Mouse (Mus musculus): ENCODE results near the gene Elk4. TPM values are rescaled to one million over a fixed set of nuclear protein-coding genes. Genes with fewer than 3 reads are reported as not detected.

Elk4 gene
- polyA plus RNA-seq (2015; fragmentation: Nextera tagmentation; extraction: Ambion mirVana): 13.1 and 13.2 TPM in 2 replicates

DNA sequence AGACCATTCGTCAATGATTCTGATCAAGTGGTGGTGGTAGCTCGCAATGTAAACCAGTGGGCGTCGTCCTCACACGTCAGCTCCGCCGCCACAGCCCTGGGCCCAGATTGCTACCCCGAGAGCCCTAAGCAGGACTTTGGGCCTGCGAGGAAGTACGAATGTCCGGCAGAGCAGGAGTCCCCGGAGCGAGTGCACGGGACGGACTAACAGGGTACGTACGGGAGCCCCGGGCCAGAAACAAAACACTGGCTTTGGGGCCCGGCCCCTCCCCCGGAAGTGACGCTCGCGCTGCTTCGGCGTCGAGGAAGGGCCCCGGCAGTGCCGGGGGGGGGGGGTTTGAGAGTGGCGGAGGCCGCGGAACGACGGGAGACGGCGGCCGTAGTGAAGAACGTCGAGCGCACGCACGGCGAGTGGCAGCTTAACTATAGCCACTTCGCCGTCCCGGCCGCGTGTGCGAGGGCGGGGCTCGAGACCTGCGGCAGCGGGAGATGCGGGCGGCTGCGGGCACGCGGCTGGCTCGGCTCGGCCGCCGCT lies at the start of gene Elk4:
TSS of gene Elk4 (plus strand) at position 326 of the 534 bp plus-strand sequence.
- H3K4me2 ChIP-seq: peak within 1 kb of the TSS; percentile 66
- H3K4me3 ChIP-seq: peak within 1 kb of the TSS; percentile 79
- H3K36me3 ChIP-seq (ENCODE audit: poor library complexity, severe bottlenecking): no peaks in the 10 kb centered on the region
- WGBS: under 1% methylated on average over 44 of the region's 61 CpGs
- no peaks in the 10 kb centered on the region for H3K27me3 ChIP-seq
- peak; percentile 95 for ATAC-seq
- peak within 1 kb of the TSS; percentile 96 for H3K27ac ChIP-seq
- peaks cover 23% of the 10 kb centered on the region for H3K4me1 ChIP-seq
- H3K9ac ChIP-seq: peak within 1 kb of the TSS; percentile 93
- no peaks in the 10 kb centered on the region for H3K9me3 ChIP-seq (replicated peaks)

DNA sequence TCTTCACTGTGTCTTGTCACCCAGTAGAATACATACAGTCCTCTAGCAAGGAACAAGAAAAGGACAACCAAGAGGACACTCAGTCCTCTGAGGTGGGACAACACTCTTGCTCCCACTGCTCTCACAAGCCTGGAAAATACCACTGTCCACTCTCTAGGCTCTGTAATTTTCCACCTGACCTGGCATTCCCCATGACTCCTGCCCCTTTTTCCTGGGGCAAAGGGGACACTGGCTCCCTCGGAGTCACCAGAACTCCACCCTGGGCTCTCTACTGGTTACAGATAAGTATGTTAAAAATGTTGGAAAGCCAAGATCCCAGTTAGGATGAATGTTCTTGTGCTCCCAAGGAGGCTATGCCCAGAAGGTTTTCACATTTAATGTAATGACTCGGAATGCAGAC lies 46.4 kb upstream of the Elk4 start:
- no peaks in the 10 kb centered on the region for H3K36me3 ChIP-seq (ENCODE audit: poor library complexity, severe bottlenecking)
- no peak overlapping the region for H3K9ac ChIP-seq
- H3K27me3 ChIP-seq: peaks cover 34% of the 10 kb centered on the region
- 52% methylated on average over 2 of the region's 2 CpGs for WGBS
- no peak overlapping the region for H3K4me3 ChIP-seq
- H3K9me3 ChIP-seq (replicated peaks): no peaks in the 10 kb centered on the region
- H3K27ac ChIP-seq: no peak overlapping the region
- H3K4me2 ChIP-seq: no peak overlapping the region
- peaks cover 16% of the 10 kb centered on the region for H3K4me1 ChIP-seq
- ATAC-seq: no peak

DNA sequence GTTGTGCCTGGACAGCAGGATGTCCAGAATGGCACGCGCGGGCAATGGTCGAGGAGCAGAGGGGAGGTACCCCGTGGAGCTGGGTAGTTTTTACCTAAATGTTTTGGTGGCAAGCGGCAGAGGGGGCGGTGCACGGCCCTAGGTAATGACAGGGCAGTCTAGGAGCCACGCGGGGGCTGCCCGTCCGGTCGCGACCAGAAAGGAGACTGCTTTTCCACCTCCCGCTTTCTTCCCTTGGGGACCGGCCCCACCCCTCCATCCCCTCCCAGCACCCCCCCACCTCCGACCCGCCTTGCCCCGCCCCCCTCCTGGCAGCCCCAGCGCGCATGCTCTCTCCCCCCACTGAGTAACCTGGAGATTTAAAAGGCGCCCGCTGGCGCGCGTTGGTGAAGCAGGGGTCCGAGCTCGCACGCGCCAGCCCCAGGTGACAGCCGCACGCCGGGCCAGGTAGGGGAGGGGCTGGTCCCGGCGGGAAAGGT lies 44.8 kb upstream of the Elk4 start, which contains the start of gene Slc45a3:
TSS of gene Slc45a3 (plus strand) at position 362 of the 479 bp plus-strand sequence.
- peak; percentile 65 for ATAC-seq
- Histone ChIP-seq H3K4me3 (peak within 1 kb of the TSS; percentile 91), H3K36me3 (ENCODE audit: poor library complexity, severe bottlenecking) (no peaks in the 10 kb centered on the region), H3K9me3 (replicated peaks) (no peaks in the 10 kb centered on the region), H3K4me2 (peak within 1 kb of the TSS; percentile 98), H3K27me3 (peaks cover 34% of the 10 kb centered on the region), H3K27ac (no peak within 1 kb of the TSS), H3K9ac (peak within 1 kb of the TSS; percentile 80), H3K4me1 (peaks cover 16% of the 10 kb centered on the region)
- 0% methylated on average over 30 of the region's 35 CpGs for WGBS

DNA sequence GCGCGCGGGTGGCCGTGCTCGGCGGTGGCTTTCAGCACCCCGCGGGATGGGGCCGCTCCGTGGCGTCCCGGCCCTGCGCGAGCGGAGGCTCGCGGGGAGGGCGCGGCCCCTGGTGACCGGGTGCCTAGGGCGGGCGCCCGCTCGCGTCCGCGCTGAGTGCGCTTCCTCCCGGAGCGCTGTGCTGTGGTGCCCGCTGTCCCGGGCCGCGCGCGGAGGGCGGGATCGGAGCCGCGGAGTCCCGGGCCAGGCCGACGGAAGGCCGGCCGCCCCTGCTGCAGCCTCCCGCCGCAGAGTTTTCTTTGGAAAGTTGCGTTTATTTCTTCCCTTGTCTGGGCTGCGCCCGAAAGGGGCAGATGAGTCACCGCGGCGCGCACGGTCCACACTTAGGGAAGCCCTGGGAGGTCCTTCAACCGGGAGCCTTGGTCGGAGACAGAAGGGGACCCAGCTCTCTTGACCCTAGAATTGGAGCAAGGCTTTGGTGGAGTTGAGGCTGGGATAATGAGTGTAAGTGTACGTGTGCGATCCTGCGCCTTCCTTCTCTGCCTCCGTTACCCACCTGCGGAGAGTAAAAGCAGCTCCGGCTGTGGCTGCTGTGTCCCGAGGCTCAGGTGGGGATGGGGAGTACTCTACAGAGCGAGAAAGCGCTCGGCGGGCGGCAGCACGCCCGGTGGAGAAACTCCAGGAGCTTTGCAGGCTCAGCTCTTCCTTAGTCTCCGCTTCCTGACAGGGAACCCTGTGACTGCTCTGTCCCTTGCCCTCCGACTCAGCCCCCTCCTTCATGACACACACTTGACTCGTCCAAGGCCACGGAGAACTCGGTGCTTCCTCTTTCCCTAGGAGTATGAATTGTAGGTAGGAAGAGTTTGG lies 44.1 kb upstream of the Elk4 start:
- Histone ChIP-seq H3K9ac (peak overlapping the region; percentile 80), H3K9me3 (replicated peaks) (no peaks in the 10 kb centered on the region), H3K4me2 (peak overlapping the region; percentile 98), H3K4me3 (peak overlapping the region; percentile 91), H3K4me1 (peaks cover 16% of the 10 kb centered on the region), H3K27ac (no peak overlapping the region), H3K27me3 (peaks cover 34% of the 10 kb centered on the region), H3K36me3 (ENCODE audit: poor library complexity, severe bottlenecking) (no peaks in the 10 kb centered on the region)
- peak; percentile 78 for ATAC-seq
- under 1% methylated on average over 64 of the region's 76 CpGs for WGBS

DNA sequence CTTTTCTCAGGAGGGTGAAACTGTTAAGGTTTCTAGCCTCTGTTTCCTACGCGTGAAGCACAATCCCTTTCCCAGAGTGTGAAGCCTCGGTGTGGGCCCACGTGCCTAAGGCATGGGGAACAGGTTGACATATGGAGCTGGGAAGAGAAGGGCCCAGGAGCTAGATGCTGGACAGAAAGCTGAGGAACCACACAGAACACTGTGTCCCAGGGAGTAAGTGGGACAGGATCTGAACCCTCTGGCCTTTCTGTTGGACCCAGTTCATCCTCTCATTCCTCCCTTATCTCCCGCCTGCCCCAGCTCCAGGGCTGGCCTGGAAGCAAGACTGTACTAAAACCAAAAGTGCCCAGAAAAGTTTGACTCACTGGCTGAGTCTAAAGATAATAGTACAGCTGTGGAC lies 43.3 kb upstream of the Elk4 start:
- peak overlapping the region; percentile 91 for H3K4me3 ChIP-seq
- H3K4me2 ChIP-seq: peak overlapping the region; percentile 98
- no peaks in the 10 kb centered on the region for H3K9me3 ChIP-seq (replicated peaks)
- 26% methylated on average over 5 of the region's 5 CpGs for WGBS
- no peaks in the 10 kb centered on the region for H3K36me3 ChIP-seq (ENCODE audit: poor library complexity, severe bottlenecking)
- ATAC-seq: no peak
- H3K9ac ChIP-seq: peak overlapping the region; percentile 80; the same call in 1 of the 2 replicates
- H3K4me1 ChIP-seq: peaks cover 16% of the 10 kb centered on the region
- no peak overlapping the region for H3K27ac ChIP-seq
- H3K27me3 ChIP-seq: peaks cover 34% of the 10 kb centered on the region

DNA sequence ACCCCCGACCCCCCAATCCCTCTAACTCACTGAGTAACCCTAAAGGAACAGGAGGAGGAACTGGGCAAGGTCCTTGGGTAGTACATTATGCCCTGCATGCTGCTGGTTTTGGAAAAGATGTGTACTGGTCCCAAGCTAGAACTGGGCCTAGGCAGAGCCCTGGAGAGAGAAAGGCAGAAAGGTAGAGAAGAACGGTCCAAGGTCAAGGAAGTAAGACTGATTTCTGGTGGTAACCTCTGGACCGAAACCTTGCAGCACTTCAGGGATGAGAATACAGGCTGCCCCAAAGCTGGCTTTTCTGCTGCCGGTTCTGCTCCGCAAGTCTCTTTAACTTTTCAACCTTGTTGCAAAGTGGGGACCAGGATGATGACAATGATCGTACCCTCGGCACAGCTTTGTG lies 42.8 kb upstream of the Elk4 start:
- peaks cover 34% of the 10 kb centered on the region for H3K27me3 ChIP-seq
- ATAC-seq: no peak
- no peak overlapping the region for H3K27ac ChIP-seq
- no peaks in the 10 kb centered on the region for H3K9me3 ChIP-seq (replicated peaks)
- 67% methylated on average over 7 of the region's 7 CpGs for WGBS
- H3K4me1 ChIP-seq: peaks cover 16% of the 10 kb centered on the region
- H3K4me3 ChIP-seq: no peak overlapping the region
- H3K36me3 ChIP-seq (ENCODE audit: poor library complexity, severe bottlenecking): no peaks in the 10 kb centered on the region
- H3K4me2 ChIP-seq: no peak overlapping the region
- H3K9ac ChIP-seq: no peak overlapping the region

DNA sequence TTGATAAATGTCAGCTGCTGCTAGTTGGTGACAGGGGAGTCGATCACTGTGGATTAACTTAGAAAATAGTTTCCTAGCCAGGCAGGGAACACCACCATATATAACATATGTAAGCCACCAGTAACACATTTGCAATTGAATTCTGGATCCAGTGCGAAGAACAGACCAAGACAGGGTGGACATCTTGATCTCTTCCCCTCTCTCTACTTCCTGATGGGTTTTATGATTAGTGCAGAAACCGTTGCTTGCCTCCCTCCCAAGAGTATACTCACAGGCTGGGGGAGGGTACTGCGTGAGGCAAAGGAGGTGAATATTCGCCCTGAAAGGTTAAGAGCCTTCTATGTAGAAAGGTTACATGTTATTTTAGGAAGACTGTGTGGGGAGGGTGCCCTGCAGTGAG lies 41.6 kb upstream of the Elk4 start:
- Histone ChIP-seq H3K36me3 (ENCODE audit: poor library complexity, severe bottlenecking) (no peaks in the 10 kb centered on the region), H3K9ac (no peak overlapping the region), H3K4me1 (peaks cover 23% of the 10 kb centered on the region), H3K27ac (no peak overlapping the region), H3K4me2 (no peak overlapping the region), H3K4me3 (no peak overlapping the region), H3K27me3 (peaks cover 30% of the 10 kb centered on the region), H3K9me3 (replicated peaks) (no peaks in the 10 kb centered on the region)
- no peak for ATAC-seq
- WGBS: 51% methylated on average over 5 of the region's 5 CpGs

DNA sequence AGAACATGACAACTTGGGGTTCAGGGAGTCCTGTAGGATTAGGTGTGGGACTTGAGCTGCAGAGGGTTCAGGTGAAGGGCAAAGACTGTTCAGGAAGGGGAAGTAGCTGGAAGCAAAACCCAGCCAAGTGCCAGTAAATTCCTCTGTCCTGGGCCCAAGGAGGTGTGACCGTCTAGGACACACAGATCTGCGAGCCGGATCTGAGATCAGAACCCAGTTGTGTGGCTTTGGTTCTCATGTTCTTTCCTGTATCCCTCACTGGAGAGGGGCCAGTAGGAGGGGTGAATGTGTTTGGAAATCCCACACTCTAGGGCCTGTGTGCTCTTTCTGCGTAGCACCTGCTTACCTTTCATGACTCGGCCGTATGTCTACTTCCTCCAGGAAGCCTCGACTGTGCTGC lies 40.1 kb upstream of the Elk4 start:
- H3K27me3 ChIP-seq: peaks cover 21% of the 10 kb centered on the region
- H3K4me3 ChIP-seq: no peak overlapping the region
- H3K36me3 ChIP-seq (ENCODE audit: poor library complexity, severe bottlenecking): no peaks in the 10 kb centered on the region
- H3K4me2 ChIP-seq: no peak overlapping the region
- no peak overlapping the region for H3K9ac ChIP-seq
- WGBS: 80% methylated on average over 7 of the region's 7 CpGs
- no peak for ATAC-seq
- no peaks in the 10 kb centered on the region for H3K9me3 ChIP-seq (replicated peaks)
- peaks cover 36% of the 10 kb centered on the region for H3K4me1 ChIP-seq
- H3K27ac ChIP-seq: no peak overlapping the region

DNA sequence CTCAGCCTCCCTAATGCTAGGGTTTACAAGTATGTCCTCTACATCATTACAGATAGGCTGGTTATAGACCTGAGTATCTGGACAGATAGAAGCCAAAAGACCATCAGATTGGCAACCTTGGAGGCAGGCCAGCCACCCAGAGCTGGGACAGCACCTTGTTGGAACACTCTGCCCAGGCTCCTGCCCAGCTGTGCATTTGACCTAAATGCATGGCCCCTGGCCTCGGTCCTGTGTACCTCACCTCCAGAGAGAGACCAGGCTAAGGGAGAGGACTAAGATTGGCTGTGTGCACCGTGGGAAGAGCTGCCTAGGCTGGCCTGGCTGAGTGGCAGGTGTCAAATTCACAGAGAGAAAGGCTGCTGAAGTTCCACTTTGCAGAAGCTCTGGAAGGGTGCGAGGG lies 38.9 kb upstream of the Elk4 start:
- H3K4me1 ChIP-seq: peaks cover 41% of the 10 kb centered on the region
- no peak overlapping the region for H3K4me3 ChIP-seq
- no peaks in the 10 kb centered on the region for H3K9me3 ChIP-seq (replicated peaks)
- peaks cover 17% of the 10 kb centered on the region for H3K27me3 ChIP-seq
- H3K27ac ChIP-seq: no peak overlapping the region
- 28% methylated on average over 3 of the region's 3 CpGs for WGBS
- no peak for ATAC-seq
- H3K36me3 ChIP-seq (ENCODE audit: poor library complexity, severe bottlenecking): no peaks in the 10 kb centered on the region
- no peak overlapping the region for H3K9ac ChIP-seq
- no peak overlapping the region for H3K4me2 ChIP-seq

DNA sequence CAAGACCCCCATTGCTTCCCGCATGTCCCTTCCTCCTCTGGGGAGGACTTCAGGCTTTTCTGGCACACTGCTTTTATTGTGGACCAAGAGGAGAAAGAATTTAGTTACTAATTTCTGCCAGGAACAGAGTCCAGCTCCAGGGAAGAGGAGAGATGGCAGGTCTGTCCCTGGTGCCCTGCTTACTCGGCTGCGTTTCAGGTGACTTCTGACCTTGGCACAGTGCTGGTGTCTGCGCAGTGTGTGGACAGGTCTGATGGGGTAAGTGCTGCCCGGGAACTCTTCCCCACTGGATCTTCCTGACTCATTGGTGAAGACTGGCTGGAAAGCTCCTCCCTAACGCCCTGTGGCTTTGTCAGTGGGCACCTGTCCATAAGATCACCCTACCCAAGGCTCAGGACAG lies 38.4 kb upstream of the Elk4 start:
- H3K4me3 ChIP-seq: no peak overlapping the region
- no peak overlapping the region for H3K4me2 ChIP-seq
- H3K9me3 ChIP-seq (replicated peaks): no peaks in the 10 kb centered on the region
- peaks cover 39% of the 10 kb centered on the region for H3K4me1 ChIP-seq
- WGBS: 72% methylated on average over 6 of the region's 6 CpGs
- peaks cover 13% of the 10 kb centered on the region for H3K27me3 ChIP-seq
- no peaks in the 10 kb centered on the region for H3K36me3 ChIP-seq (ENCODE audit: poor library complexity, severe bottlenecking)
- H3K9ac ChIP-seq: no peak overlapping the region
- H3K27ac ChIP-seq: no peak overlapping the region
- ATAC-seq: no peak

DNA sequence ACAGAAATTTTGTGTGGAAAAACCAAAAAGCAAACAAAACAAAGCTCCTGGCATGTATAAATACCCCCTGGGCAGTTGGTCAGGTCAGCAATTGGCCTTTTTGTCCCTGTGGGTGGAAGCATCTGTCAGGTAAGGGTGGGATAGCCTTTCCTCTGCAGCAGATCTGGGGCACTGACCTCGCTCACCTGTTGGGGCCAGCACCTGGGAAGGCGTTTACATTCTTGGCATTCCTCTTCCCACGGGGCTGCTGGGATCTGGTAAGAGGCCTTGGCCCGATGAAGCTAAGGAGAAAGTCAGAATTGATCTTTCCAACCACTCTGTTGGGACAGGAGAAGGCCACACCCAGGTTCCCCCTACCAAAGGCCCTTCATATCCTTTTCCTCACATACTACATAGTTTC lies 37.6 kb upstream of the Elk4 start:
- 50% methylated on average over 4 of the region's 4 CpGs for WGBS
- no peak for ATAC-seq
- 0 out of 2 replicates have a peak overlapping the region, but pooled peaks have one; percentile 81 for H3K27ac ChIP-seq
- H3K4me2 ChIP-seq: no peak overlapping the region
- no peaks in the 10 kb centered on the region for H3K9me3 ChIP-seq (replicated peaks)
- no peak overlapping the region for H3K4me3 ChIP-seq
- 0 out of 2 replicates have a peak, but pooled peaks cover 5% of the 10 kb centered on the region for H3K27me3 ChIP-seq
- peaks cover 36% of the 10 kb centered on the region for H3K4me1 ChIP-seq
- no peak overlapping the region for H3K9ac ChIP-seq
- no peaks in the 10 kb centered on the region for H3K36me3 ChIP-seq (ENCODE audit: poor library complexity, severe bottlenecking)

DNA sequence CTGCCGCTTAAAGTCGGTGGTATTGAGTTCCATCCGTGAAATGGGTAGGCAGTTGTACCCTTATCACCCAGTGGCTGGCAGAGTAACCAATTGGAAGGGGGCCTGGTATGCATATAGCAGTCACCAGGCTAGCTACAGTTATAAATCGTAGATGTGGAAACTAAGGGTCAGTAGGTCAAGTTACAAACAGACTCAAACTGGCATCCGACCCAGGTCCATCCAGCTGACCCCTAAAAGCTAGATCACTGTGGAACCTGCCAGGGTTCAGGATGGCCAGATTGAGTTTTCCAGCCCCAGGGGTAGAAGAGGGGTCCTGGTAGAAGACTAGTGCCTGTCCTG lies 37.1 kb upstream of the Elk4 start:
- WGBS: 33% methylated on average over 5 of the region's 5 CpGs
- ATAC-seq: no peak
- Histone ChIP-seq H3K4me1 (peaks cover 36% of the 10 kb centered on the region), H3K36me3 (ENCODE audit: poor library complexity, severe bottlenecking) (no peaks in the 10 kb centered on the region), H3K4me2 (peak overlapping the region; percentile 44; the same call in 1 of the 2 replicates), H3K27ac (peak overlapping the region; percentile 81), H3K27me3 (0 out of 2 replicates have a peak, but pooled peaks cover 5% of the 10 kb centered on the region), H3K9ac (no peak overlapping the region), H3K9me3 (replicated peaks) (no peaks in the 10 kb centered on the region), H3K4me3 (no peak overlapping the region)
